Mouse (Mus musculus) thymus, adult 2 months (tissue): ENCODE measurements at regions not wholly inside any gene's neighbourhood (a gene's known extent, or its start where the extent isn't known, plus 50 kb on each side); places are given as distances from the start of the nearest gene placed in this dataset.

Experiments used
- DNase-seq: peaks from one replicate; pipeline ENCODE4 v3.0.0; 2021
- H3K27ac ChIP-seq: fragments of 200-500 bp; 2 replicates; pipeline ENCODE4 v1.5.1; 2012; ENCODE audit warnings: low read length, control low read depth; ENCODE audit not compliant: control insufficient read depth, insufficient read depth
- H3K27me3 ChIP-seq: fragments of 200-500 bp; 2 replicates; pipeline ENCODE4 v1.6.1; 2012; ENCODE audit warnings: mild to moderate bottlenecking, low read length, moderate library complexity, mixed read lengths; ENCODE audit not compliant: control insufficient read depth, insufficient read depth
- H3K36me3 ChIP-seq: fragments of 200-500 bp; 2 replicates; pipeline ENCODE4 v1.6.1; 2012; ENCODE audit warnings: mild to moderate bottlenecking, low read length, moderate library complexity; ENCODE audit not compliant: control insufficient read depth, insufficient read depth
- H3K4me1 ChIP-seq: fragments of 200-500 bp; replicated peaks from 2 replicates; pipeline ENCODE4 v1.6.1; 2012; ENCODE audit warnings: low read length; ENCODE audit not compliant: control insufficient read depth, insufficient read depth
- H3K4me3 ChIP-seq: fragments of 200-500 bp; 2 replicates; pipeline ENCODE4 v1.5.1; 2012; ENCODE audit warnings: mild to moderate bottlenecking, low read length, control low read depth, moderate library complexity; ENCODE audit not compliant: control insufficient read depth, insufficient read depth
- CTCF ChIP-seq: fragments of 200-500 bp; IDR thresholded peaks from 2 replicates; pipeline ENCODE4 v1.5.1; 2012; ENCODE audit warnings: mild to moderate bottlenecking, control low read depth, low read length, moderate library complexity, borderline replicate concordance; ENCODE audit not compliant: control insufficient read depth, poor library complexity, insufficient read depth; ENCODE audit errors: extremely low read depth
- POLR2A ChIP-seq: fragments of 200-500 bp; IDR thresholded peaks from 2 replicates; pipeline ENCODE4 v1.6.1; 2012; ENCODE audit warnings: mild to moderate bottlenecking, low read length, control low read depth, moderate library complexity; ENCODE audit not compliant: control insufficient read depth, poor library complexity, insufficient read depth; ENCODE audit errors: extremely low read depth
- WGBS: fragments of 180-500 bp; shearing (Covaris S2); methylation state at CpG from one replicate; pipeline ENCODE4 v1.1.7; 2018; 5-methylcytosine and 5-hydroxymethylcytosine counted together

- DNase-seq: no peak
- WGBS: 93% methylated on average over 10 of the region's 10 CpGs
- TF ChIP-seq POLR2A (no peak), CTCF (no peak)
- Histone ChIP-seq H3K27me3 (no peaks in the 10 kb centered on the region), H3K4me3 (no peak overlapping the region), H3K36me3 (no peaks in the 10 kb centered on the region), H3K27ac (no peak overlapping the region), H3K4me1 (no peaks in the 10 kb centered on the region)
Measured at GRCm38 (mm10) chr9:113087786-113088185, 620.3 kb downstream of the Pdcd6ip start.

DNA sequence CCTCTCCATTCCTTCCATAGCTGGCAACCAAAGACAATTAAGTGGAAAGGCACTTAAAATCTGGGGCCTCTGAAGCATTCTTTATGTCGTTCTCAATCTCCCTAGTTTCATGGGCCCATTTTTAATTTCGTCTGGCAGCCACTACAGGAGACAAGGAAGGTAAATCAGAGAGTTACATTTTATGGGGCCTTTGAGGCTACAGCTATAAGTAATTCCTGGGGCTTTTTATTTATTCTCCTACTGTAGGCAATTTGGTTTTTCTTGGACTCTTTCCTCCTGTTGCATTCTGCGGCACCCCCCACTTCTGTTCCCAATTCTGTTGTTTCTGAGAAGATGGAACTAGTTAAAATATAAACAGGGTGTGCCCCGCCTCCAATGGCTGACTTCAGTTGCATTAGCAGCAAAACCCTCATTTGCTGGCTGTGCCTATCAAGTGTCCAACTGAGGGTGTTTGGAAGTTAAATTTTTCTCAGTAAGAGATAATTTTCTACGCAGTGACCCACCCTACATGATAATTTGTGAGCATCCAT is 622.7 kb downstream of the Pdcd6ip start:
- no peak for TF ChIP-seq POLR2A
- Histone ChIP-seq H3K4me1 (no peaks in the 10 kb centered on the region), H3K36me3 (no peaks in the 10 kb centered on the region), H3K27ac (no peak overlapping the region), H3K4me3 (no peak overlapping the region), H3K27me3 (no peaks in the 10 kb centered on the region)
- 89% methylated on average over 5 of the region's 5 CpGs for whole genome bisulfite sequencing
- no peak for DNase-seq

DNA sequence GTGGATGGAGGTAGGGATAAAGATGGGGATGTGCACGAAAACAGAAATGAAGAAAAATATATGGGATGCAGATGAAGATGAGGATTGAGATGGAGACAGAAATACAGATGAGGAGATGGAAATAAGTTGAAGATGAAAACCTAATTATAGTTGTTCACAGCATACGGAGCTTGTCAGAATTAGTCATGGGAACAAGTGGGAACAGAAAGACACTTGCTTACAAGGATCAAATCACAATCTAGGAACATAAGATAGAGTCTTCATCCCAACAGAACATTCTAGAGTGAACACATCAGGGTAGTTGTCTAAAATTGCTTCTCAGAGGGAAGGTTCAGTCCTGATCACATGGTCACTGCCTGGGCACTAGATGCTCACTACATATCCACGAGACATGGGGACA is 633.2 kb downstream of the Pdcd6ip start:
- WGBS: 78% methylated on average over 3 of the region's 3 CpGs
- no peak for DNase-seq
- Histone ChIP-seq H3K4me3 (no peak overlapping the region), H3K27me3 (no peaks in the 10 kb centered on the region), H3K27ac (no peak overlapping the region), H3K4me1 (no peaks in the 10 kb centered on the region), H3K36me3 (no peaks in the 10 kb centered on the region)
- no peak for TF ChIP-seq CTCF
- TF ChIP-seq POLR2A: no peak

- 92% methylated on average over 11 of the region's 11 CpGs for WGBS
- TF ChIP-seq POLR2A: no peak
- DNase-seq: no peak
Measured at GRCm38 (mm10) chr9:113057415-113057814, 650.6 kb downstream of the Pdcd6ip start.

DNA sequence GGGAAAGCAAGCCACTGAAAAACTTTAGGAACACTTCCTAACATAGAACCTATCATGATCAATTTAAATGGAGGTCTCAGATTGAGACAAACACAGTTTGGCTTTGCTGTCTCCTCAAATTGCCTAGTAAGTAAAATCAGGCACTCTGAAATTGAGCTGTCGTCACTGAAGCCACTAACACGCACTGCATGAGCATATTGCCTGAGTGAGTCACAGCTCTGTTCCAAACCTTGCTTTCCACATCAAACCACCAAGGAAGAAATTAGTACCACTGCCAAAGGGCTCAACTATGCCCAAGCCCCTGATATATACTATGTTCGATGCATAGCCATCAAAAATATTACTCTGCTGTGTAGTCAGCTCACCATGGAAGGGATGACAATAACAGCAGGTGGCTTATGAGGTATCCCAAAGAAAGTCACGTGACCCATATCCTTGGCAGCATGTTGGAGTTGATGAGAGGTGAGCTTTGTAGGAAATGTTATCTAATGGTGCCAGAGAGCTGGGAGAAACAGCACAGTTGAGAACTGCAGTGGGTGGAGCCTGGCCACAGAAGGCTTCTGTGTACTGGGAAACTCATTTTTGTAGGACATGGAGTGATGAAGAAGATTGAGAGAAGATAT is 663.4 kb downstream of the Pdcd6ip start:
- Histone ChIP-seq H3K36me3 (no peaks in the 10 kb centered on the region), H3K4me1 (no peaks in the 10 kb centered on the region), H3K27ac (no peak overlapping the region), H3K27me3 (no peaks in the 10 kb centered on the region), H3K4me3 (no peak overlapping the region)
- no peak for TF ChIP-seq POLR2A
- TF ChIP-seq CTCF: no peak
- WGBS: 88% methylated on average over 4 of the region's 4 CpGs
- DNase-seq: no peak

More at GRCm38 (mm10) chr9:113057415-113057814, 650.6 kb downstream of the Pdcd6ip start:
- Histone ChIP-seq H3K27ac (no peak overlapping the region), H3K4me1 (no peaks in the 10 kb centered on the region), H3K36me3 (no peaks in the 10 kb centered on the region), H3K4me3 (no peak overlapping the region), H3K27me3 (no peaks in the 10 kb centered on the region)

GRCm38 (mm10) chr9:113040885-113041284 is 667.2 kb downstream of the Pdcd6ip start:
- H3K27me3 ChIP-seq: no peaks in the 10 kb centered on the region
- 91% methylated on average over 6 of the region's 6 CpGs for WGBS

DNA sequence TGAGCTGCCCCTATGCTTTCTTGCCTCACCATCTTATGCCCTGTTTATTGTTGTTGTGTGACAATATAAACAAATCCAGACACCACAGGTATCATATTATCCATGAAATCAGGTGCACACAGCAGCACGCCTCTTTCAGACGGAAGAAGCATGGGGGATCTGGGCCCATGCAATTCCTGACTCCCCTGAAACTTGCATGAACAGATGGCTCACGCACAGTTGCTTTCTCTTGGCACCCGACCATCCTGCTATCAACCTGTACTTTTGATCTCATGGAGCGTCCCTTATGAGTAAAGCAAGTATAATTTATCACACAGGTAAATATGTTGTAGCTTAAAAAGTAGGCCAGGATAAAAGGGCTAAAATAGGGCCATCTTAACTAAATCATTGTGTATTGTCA is 674.1 kb downstream of the Pdcd6ip start:
- WGBS: 95% methylated on average over 5 of the region's 5 CpGs

More at GRCm38 (mm10) chr9:113040885-113041284, 667.2 kb downstream of the Pdcd6ip start:
- no peak for DNase-seq
- Histone ChIP-seq H3K4me1 (no peaks in the 10 kb centered on the region), H3K27ac (no peak overlapping the region), H3K4me3 (no peak overlapping the region), H3K36me3 (no peaks in the 10 kb centered on the region)
- TF ChIP-seq POLR2A (no peak), CTCF (no peak)

More for the DNA sequence above, 674.1 kb downstream of the Pdcd6ip start:
- Histone ChIP-seq H3K4me3 (no peak overlapping the region), H3K4me1 (no peaks in the 10 kb centered on the region), H3K27me3 (no peaks in the 10 kb centered on the region), H3K36me3 (no peaks in the 10 kb centered on the region), H3K27ac (no peak overlapping the region)
- no peak for DNase-seq
- TF ChIP-seq POLR2A: no peak
